ENCODE assay signal across 8 mouse cellular contexts in genomic region chr12:99966881-99967363, GRCm38 (mm10). TPM values are rescaled to one million over a fixed set of nuclear protein-coding genes. Genes with fewer than 3 reads are reported as not detected.
DNase-seq lines count a peak whose midpoint lies in the region; ATAC-seq and TF ChIP-seq lines count a peak whose summit lies in the region.

No protein-coding gene starts in this region.

- peak overlapping the region; percentile 83 for H3K27ac ChIP-seq in layer of hippocampus, adult 2 months
- H3K27ac ChIP-seq in midbrain, embryonic 12.5 days (replicated peaks): no peak overlapping the region

- peaks cover 75% of the 10 kb centered on the region for H3K27me3 ChIP-seq in midbrain, embryonic 12.5 days

- H3K4me1 ChIP-seq in midbrain, embryonic 12.5 days: peaks cover 33% of the 10 kb centered on the region

- H3K4me3 ChIP-seq in layer of hippocampus, adult 2 months: peak overlapping the region; percentile 63
- H3K4me3 ChIP-seq in midbrain, embryonic 12.5 days: no peak overlapping the region

- no peaks in the 10 kb centered on the region for H3K9me3 ChIP-seq in midbrain, embryonic 12.5 days

- WGBS in midbrain, embryonic 12.5 days: 16% methylated on average over 12 of the region's 12 CpGs

- TF ChIP-seq CTCF in layer of hippocampus, adult 2 months (conservative IDR thresholded peaks at IDR 0.05): no peak

- no peak for DNase-seq in layer of hippocampus, adult 2 months (ENCODE audit: low spot score in 2 of 2)
- no peak for DNase-seq in layer of hippocampus, adult 8-10 months (ENCODE audit: low spot score in 2 of 2)
- DNase-seq in embryo, embryonic 11 days: peak; percentile 42
- DNase-seq in cerebellum, adult 8-10 months: no peak
- no peak for DNase-seq in cerebellum, postnatal 36 days
- DNase-seq in urinary bladder, adult 2 months (ENCODE audit: low spot score): no peak

- H3K4me2 ChIP-seq in midbrain, embryonic 12.5 days (replicated peaks): peak overlapping the region; percentile 94; the same call in 1 of the 2 replicates

- ATAC-seq in hematopoietic stem cell, adult 5-6 weeks (replicated peaks in 1 of 2; ENCODE audit: insufficient read depth in 1 of 2, low FRiP score in 2 of 2, low TSS enrichment in 1 of 2, low read depth in 1 of 2, poor library complexity in 2 of 2, severe bottlenecking in 2 of 2): peak; percentile 37 to 44
- ATAC-seq in midbrain, embryonic 12.5 days (ENCODE audit: low FRiP score, low read depth): 0 out of 2 replicates have a peak, but pooled peaks have one; percentile 23

- H3K36me3 ChIP-seq in midbrain, embryonic 12.5 days: no peaks in the 10 kb centered on the region

- no peak overlapping the region for H3K9ac ChIP-seq in midbrain, embryonic 12.5 days (replicated peaks)

RNA-seq across cellular contexts. Expression of gene Kcnk13, which starts 2.6 kb away (rescaled TPM):
- total RNA-seq in layer of hippocampus, adult 2 months (2021): 1 to 10 TPM; 6.2 to 6.9 TPM
- 10 to 100 TPM in 1 of 4 experiments, 1 to 10 TPM in 3; 8.7 to 10.1 (median 8.9) TPM for total RNA-seq in layer of hippocampus, adult 8-10 months (2022)
- 0.25 TPM in 1 of 2 replicates, not detected in the other for total RNA-seq in hematopoietic stem cell, adult 5-6 weeks (2017)
- polyA plus RNA-seq in midbrain, embryonic 12.5 days (2016; fragmentation: Nextera tagmentation; extraction: Ambion mirVana): 0.22 and 0.24 TPM in 2 replicates
- 0.65 and 0.92 TPM in 2 replicates for polyA plus RNA-seq in urinary bladder, adult 2 months (2012; rRNA removed)
